Mouse (Mus musculus): ENCODE measurements around the gene Ndufaf7. TPM values are rescaled to one million over a fixed set of nuclear protein-coding genes. Genes with fewer than 3 reads are reported as not detected.

Ndufaf7 gene
- polyA plus RNA-seq, 1 experiment from 2014 or later = 48.7 TPM

GRCm38 (mm10) chr17:78983166-78983565 is 46.2 kb downstream of the Ndufaf7 start:
- no peak overlapping the region for H3K27ac ChIP-seq (replicated peaks)
- H3K27me3 ChIP-seq (replicated peaks; ENCODE audit: low read depth, poor library complexity, severe bottlenecking) = no peaks in the 10 kb centered on the region
- no peaks in the 10 kb centered on the region for H3K9me3 ChIP-seq
- H3K36me3 ChIP-seq (replicated peaks) = peaks cover 59% of the 10 kb centered on the region
- DNase-seq (ENCODE audit: low spot score) = no peak
- WGBS = 94% methylated on average over 8 of the region's 8 CpGs
- H3K4me3 ChIP-seq = no peak overlapping the region
- peaks cover 9% of the 10 kb centered on the region for H3K4me1 ChIP-seq

- 86% methylated on average over 3 of the region's 3 CpGs for WGBS
- peaks cover 9% of the 10 kb centered on the region for H3K4me1 ChIP-seq
- no peak for DNase-seq (ENCODE audit: low spot score)
- peaks cover 54% of the 10 kb centered on the region for H3K36me3 ChIP-seq (replicated peaks)
- no peak overlapping the region for H3K4me3 ChIP-seq
- H3K27ac ChIP-seq (replicated peaks) = no peak overlapping the region
- H3K9me3 ChIP-seq = no peaks in the 10 kb centered on the region
- H3K27me3 ChIP-seq (replicated peaks; ENCODE audit: low read depth, poor library complexity, severe bottlenecking) = no peaks in the 10 kb centered on the region
These were observed 46.8 kb downstream of the Ndufaf7 start for GRCm38 (mm10) chr17:78983736-78984135.

- H3K36me3 ChIP-seq (replicated peaks) = peaks cover 12% of the 10 kb centered on the region
- H3K4me1 ChIP-seq = peaks cover 16% of the 10 kb centered on the region
- no peaks in the 10 kb centered on the region for H3K9me3 ChIP-seq
- H3K27ac ChIP-seq (replicated peaks) = no peak overlapping the region
- H3K4me3 ChIP-seq = no peak overlapping the region
- WGBS = 76% methylated on average over 8 of the region's 8 CpGs
- H3K27me3 ChIP-seq (replicated peaks; ENCODE audit: low read depth, poor library complexity, severe bottlenecking) = no peaks in the 10 kb centered on the region
- peak; percentile 24 for DNase-seq (ENCODE audit: low spot score)
These were observed 52.1 kb downstream of the Ndufaf7 start for GRCm38 (mm10) chr17:78989015-78989414.

- no peak overlapping the region for H3K4me3 ChIP-seq
- 98% methylated on average over 2 of the region's 2 CpGs for WGBS
- H3K27me3 ChIP-seq (replicated peaks; ENCODE audit: low read depth, poor library complexity, severe bottlenecking) = no peaks in the 10 kb centered on the region
- peaks cover 5% of the 10 kb centered on the region; the same call in 1 of the 2 replicates for H3K36me3 ChIP-seq (replicated peaks)
- H3K4me1 ChIP-seq = peaks cover 16% of the 10 kb centered on the region; the same call in 1 of the 2 replicates
- no peak overlapping the region for H3K27ac ChIP-seq (replicated peaks)
- no peak for DNase-seq (ENCODE audit: low spot score)
- no peaks in the 10 kb centered on the region for H3K9me3 ChIP-seq
These were observed 54.6 kb downstream of the Ndufaf7 start for GRCm38 (mm10) chr17:78991549-78991948.

GRCm38 (mm10) chr17:78992303-78993027 is 55.5 kb downstream of the Ndufaf7 start:
- Histone ChIP-seq H3K9me3 (no peaks in the 10 kb centered on the region), H3K27ac (replicated peaks) (no peak overlapping the region; the same call in 1 of the 2 replicates), H3K4me1 (peaks cover 16% of the 10 kb centered on the region; the same call in 1 of the 2 replicates), H3K36me3 (replicated peaks) (peaks cover 5% of the 10 kb centered on the region; the same call in 1 of the 2 replicates), H3K4me3 (no peak overlapping the region), H3K27me3 (replicated peaks; ENCODE audit: low read depth, poor library complexity, severe bottlenecking) (no peaks in the 10 kb centered on the region)
- 77% methylated on average over 9 of the region's 9 CpGs for WGBS
- no peak for DNase-seq (ENCODE audit: low spot score)

- WGBS = 52% methylated on average over 2 of the region's 2 CpGs
- H3K4me3 ChIP-seq = no peak overlapping the region
- H3K27me3 ChIP-seq (replicated peaks; ENCODE audit: low read depth, poor library complexity, severe bottlenecking) = no peaks in the 10 kb centered on the region
- DNase-seq (ENCODE audit: low spot score) = no peak
- peaks cover 5% of the 10 kb centered on the region; the same call in 1 of the 2 replicates for H3K36me3 ChIP-seq (replicated peaks)
- peaks cover 12% of the 10 kb centered on the region; the same call in 1 of the 2 replicates for H3K4me1 ChIP-seq
- H3K27ac ChIP-seq (replicated peaks) = no peak overlapping the region
- H3K9me3 ChIP-seq = no peaks in the 10 kb centered on the region
These were observed 56.7 kb downstream of the Ndufaf7 start for GRCm38 (mm10) chr17:78993670-78994069.

- DNase-seq (ENCODE audit: low spot score) = no peak
- Histone ChIP-seq H3K36me3 (replicated peaks) (peaks cover 5% of the 10 kb centered on the region; the same call in 1 of the 2 replicates), H3K27ac (replicated peaks) (no peak overlapping the region), H3K27me3 (replicated peaks; ENCODE audit: low read depth, poor library complexity, severe bottlenecking) (no peaks in the 10 kb centered on the region), H3K4me3 (no peak overlapping the region), H3K4me1 (peaks cover 9% of the 10 kb centered on the region; the same call in 1 of the 2 replicates), H3K9me3 (no peaks in the 10 kb centered on the region)
- WGBS = 86% methylated on average over 8 of the region's 8 CpGs
These were observed 57.4 kb downstream of the Ndufaf7 start for GRCm38 (mm10) chr17:78994382-78994781.

GRCm38 (mm10) chr17:78994931-78995820 is 58.2 kb downstream of the Ndufaf7 start:
- no peak overlapping the region for H3K27ac ChIP-seq (replicated peaks)
- no peaks in the 10 kb centered on the region for H3K36me3 ChIP-seq (replicated peaks)
- peaks cover 9% of the 10 kb centered on the region; the same call in 1 of the 2 replicates for H3K4me1 ChIP-seq
- 75% methylated on average over 9 of the region's 9 CpGs for WGBS
- no peaks in the 10 kb centered on the region for H3K9me3 ChIP-seq
- H3K27me3 ChIP-seq (replicated peaks; ENCODE audit: low read depth, poor library complexity, severe bottlenecking) = no peaks in the 10 kb centered on the region
- DNase-seq (ENCODE audit: low spot score) = no peak
- no peak overlapping the region for H3K4me3 ChIP-seq

Other genes starting within 250 kb of the Ndufaf7 start
- 6.6 and 7.1 TPM in 2 replicates for gene Strn, start 199.9 kb upstream of the Ndufaf7 start, polyA plus RNA-seq (2016; fragmentation: Nextera tagmentation; extraction: Ambion mirVana)
- 14.6 and 15.2 TPM in 2 replicates for gene Heatr5b, start 101.8 kb upstream of the Ndufaf7 start, polyA plus RNA-seq (2016; fragmentation: Nextera tagmentation; extraction: Ambion mirVana)
- gene Gpatch11, start 101.6 kb upstream of the Ndufaf7 start, polyA plus RNA-seq (2016; fragmentation: Nextera tagmentation; extraction: Ambion mirVana) = 39.3 and 42.7 TPM in 2 replicates
- 6.0 and 7.6 TPM in 2 replicates for gene Eif2ak2, start 54.6 kb upstream of the Ndufaf7 start, polyA plus RNA-seq (2016; fragmentation: Nextera tagmentation; extraction: Ambion mirVana)
- gene Sult6b1, start 30.1 kb upstream of the Ndufaf7 start, polyA plus RNA-seq (2016; fragmentation: Nextera tagmentation; extraction: Ambion mirVana) = 0.19 TPM in 1 of 2 replicates, not detected in the other
- gene Cebpzos, start 20.6 kb upstream of the Ndufaf7 start, polyA plus RNA-seq (2016; fragmentation: Nextera tagmentation; extraction: Ambion mirVana) = 99.2 and 102 TPM in 2 replicates
- 57.8 and 66.2 TPM in 2 replicates for gene Cebpz, start 70 bp upstream of the Ndufaf7 start, polyA plus RNA-seq (2016; fragmentation: Nextera tagmentation; extraction: Ambion mirVana)
- 52.4 and 54.3 TPM in 2 replicates for gene Prkd3, start 83.7 kb downstream of the Ndufaf7 start, polyA plus RNA-seq (2016; fragmentation: Nextera tagmentation; extraction: Ambion mirVana)
- gene Qpct, start 114.8 kb downstream of the Ndufaf7 start, polyA plus RNA-seq (2016; fragmentation: Nextera tagmentation; extraction: Ambion mirVana) = 2.9 and 3.6 TPM in 2 replicates